Mouse (Mus musculus): ENCODE results near the gene Gtdc1.

DNA sequence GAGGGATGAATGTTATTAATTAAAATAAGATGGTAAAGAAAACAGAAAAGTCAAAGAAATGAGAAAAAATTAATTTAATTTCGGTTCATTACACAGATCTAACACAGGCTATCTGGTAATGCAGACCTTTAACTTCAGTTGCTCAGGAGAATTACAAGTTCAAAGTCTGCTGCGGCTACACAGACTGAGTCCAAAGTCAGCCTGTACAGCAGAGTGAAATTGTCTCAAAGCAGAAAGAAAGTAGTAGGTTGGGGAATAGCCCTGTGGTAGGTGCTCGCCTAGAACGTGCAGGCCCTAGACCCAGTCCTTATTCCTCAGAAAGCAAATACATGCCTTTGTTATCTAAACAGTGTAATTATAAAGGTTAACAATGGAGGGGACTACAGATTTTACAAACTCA, 135.6 kb downstream of the Gtdc1 start:
- TF ChIP-seq CTCF (IDR thresholded peaks at IDR 0.05) (no peak), POLR2A (IDR thresholded peaks at IDR 0.05; ENCODE audit: insufficient read depth, low read depth, low read length) (no peak)
